Mouse (Mus musculus): Measurements from ENCODE around the gene Arhgap25.
"Not testable (repeated sequence)": the region's sequence is repeated elsewhere in the genome, so short reads cannot be mapped to it uniquely, and the experiment has no call there.

Gene Arhgap25

GRCm38 (mm10) chr6:87502411-87502810 lies 30.6 kb downstream of the Arhgap25 start:
- no peak for DNase-seq

GRCm38 (mm10) chr6:87500696-87501095 lies 32.4 kb downstream of the Arhgap25 start:
- no peak for DNase-seq

GRCm38 (mm10) chr6:87499791-87500190 lies 33.3 kb downstream of the Arhgap25 start:
- no peak for DNase-seq

GRCm38 (mm10) chr6:87496143-87496542 lies 36.9 kb downstream of the Arhgap25 start:
- no peak for DNase-seq

GRCm38 (mm10) chr6:87494339-87494738 lies 38.7 kb downstream of the Arhgap25 start:
- DNase-seq: no peak

GRCm38 (mm10) chr6:87487657-87488426 lies 45.2 kb downstream of the Arhgap25 start:
- DNase-seq: no peak

- DNase-seq: no peak
Observed at GRCm38 (mm10) chr6:87484806-87485205, 48.3 kb downstream of the Arhgap25 start.

- no peak for DNase-seq
Observed at GRCm38 (mm10) chr6:87483900-87484289, 49.2 kb downstream of the Arhgap25 start.

GRCm38 (mm10) chr6:87483224-87483899 lies 49.7 kb downstream of the Arhgap25 start:
- DNase-seq: no peak

GRCm38 (mm10) chr6:87479291-87479999 lies 53.6 kb downstream of the Arhgap25 start:
- DNase-seq: no peak

- DNase-seq: no peak
Observed at GRCm38 (mm10) chr6:87478847-87479246, 54.2 kb downstream of the Arhgap25 start.

- DNase-seq: no peak
Observed at GRCm38 (mm10) chr6:87475223-87475622, 57.8 kb downstream of the Arhgap25 start.

- DNase-seq: not testable (repeated sequence)
Observed at GRCm38 (mm10) chr6:87470098-87470497, 63.0 kb downstream of the Arhgap25 start.

- DNase-seq: no peak
Observed at GRCm38 (mm10) chr6:87468372-87468771, 64.7 kb downstream of the Arhgap25 start.

GRCm38 (mm10) chr6:87467373-87467772 lies 65.7 kb downstream of the Arhgap25 start:
- DNase-seq: no peak

- DNase-seq: peak; percentile 45
Observed at GRCm38 (mm10) chr6:87466221-87466620, 66.8 kb downstream of the Arhgap25 start.

- no peak for DNase-seq
Observed at GRCm38 (mm10) chr6:87455507-87455906, 77.6 kb downstream of the Arhgap25 start.

- DNase-seq: no peak
Observed at GRCm38 (mm10) chr6:87451771-87452170, 81.3 kb downstream of the Arhgap25 start.

- no peak for DNase-seq
Observed at GRCm38 (mm10) chr6:87451016-87451415, 82.0 kb downstream of the Arhgap25 start.

- no peak for DNase-seq
Observed at GRCm38 (mm10) chr6:87449534-87449933, 83.5 kb downstream of the Arhgap25 start.

- no peak for DNase-seq
Observed at GRCm38 (mm10) chr6:87447217-87447616, 85.8 kb downstream of the Arhgap25 start.

- no peak for DNase-seq
Observed at GRCm38 (mm10) chr6:87445222-87445621, 87.8 kb downstream of the Arhgap25 start.

GRCm38 (mm10) chr6:87443253-87443652 lies 89.8 kb downstream of the Arhgap25 start:
- DNase-seq: no peak

- no peak for DNase-seq
Observed at GRCm38 (mm10) chr6:87436745-87437144, 96.3 kb downstream of the Arhgap25 start.
